Mouse (Mus musculus) adrenal gland, adult 8-10 months (tissue): ENCODE results near the gene Ablim1. TPM values are rescaled to one million over a fixed set of nuclear protein-coding genes. Genes with fewer than 3 reads are reported as not detected.
"Not testable (repeated sequence)": the region's sequence is repeated elsewhere in the genome, so short reads cannot be mapped to it uniquely, and the experiment has no call there.

Experiments
- DNase-seq: peaks from one replicate; pipeline ENCODE4 v3.0.0; 2022
- total RNA-seq, 4 experiments: library from RNA; stranded (reverse); gene quantifications; 2 replicates each; pipeline ENCODE4 v1.2.4; 2022

Gene Ablim1
- total RNA-seq, 4 experiments from 2014 or later, result 31.0 to 43.9 (median 33.1) TPM

DNA sequence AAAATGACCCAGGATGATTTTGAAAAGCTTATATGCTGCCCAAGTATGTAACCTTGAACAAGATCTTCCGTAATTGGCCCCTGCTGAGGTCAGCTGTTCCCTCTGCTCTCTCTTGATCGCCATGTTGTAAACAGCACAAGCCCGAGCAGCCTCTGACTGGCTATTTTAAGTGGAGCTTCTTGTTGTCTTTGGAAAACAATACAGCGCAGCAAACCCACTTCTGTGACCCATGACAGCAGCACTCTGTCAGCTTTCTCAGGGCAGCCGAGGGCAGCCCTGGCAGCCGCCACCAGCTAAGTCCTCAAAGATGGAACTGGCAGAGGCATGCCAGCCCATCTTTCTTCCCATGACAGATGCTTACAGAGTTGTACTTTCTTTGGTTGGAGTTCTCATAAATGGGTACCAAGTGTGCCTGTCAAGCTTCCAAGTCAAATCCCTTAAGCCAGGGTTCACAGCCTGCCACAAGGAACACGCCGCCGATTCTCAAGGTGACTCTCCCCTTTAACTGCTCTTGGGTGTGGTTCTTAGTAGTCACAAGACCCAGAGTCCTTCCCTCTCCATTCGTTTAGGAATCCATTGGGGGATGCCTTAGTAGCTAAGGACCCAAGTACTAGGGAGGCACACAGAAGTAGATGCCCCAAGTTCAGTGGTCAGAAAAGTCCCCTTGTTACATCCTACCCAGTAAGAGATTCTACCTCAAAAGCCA is 172.8 kb downstream of the Ablim1 start:
- DNase-seq, result no peak

DNA sequence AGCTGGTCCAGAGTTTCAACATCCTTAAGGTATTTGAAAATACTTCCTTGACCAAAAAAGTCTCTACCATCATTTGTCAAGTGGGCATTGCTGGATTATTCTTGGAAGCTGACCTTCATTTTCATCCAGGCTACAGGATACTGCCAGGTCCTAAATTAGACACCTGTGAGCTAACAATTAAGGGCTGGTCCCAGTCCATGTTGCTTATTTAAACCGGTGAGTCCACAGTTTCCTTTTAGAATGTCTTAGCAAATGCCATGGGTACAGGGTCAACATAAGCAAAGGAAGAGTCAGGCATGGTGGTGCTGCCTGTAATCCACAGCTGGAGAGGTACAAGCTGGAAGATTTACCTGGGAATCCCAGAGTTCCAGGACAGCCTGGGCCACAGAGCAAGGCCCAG is 173.8 kb downstream of the Ablim1 start:
- no peak for DNase-seq

DNA sequence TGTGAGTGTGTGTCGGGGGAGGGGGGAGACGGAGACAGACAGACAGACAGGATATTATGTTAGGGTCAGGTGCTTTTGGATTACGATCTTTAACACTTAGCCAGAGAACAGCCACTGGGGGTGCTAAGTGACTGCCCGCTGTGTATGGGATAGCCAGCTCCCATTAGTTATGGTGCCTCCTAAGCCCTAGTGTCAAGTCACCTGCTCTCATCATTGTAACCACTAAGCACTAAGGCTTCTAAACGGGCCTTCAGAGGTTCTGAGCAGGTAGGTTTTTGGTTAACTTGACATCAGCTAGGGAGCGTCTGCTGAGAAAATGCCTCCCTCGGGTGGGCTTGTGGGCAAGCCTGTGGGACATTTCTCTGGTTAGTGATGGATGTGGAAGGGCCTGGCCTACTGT is 174.6 kb downstream of the Ablim1 start:
- DNase-seq, result no peak

DNA sequence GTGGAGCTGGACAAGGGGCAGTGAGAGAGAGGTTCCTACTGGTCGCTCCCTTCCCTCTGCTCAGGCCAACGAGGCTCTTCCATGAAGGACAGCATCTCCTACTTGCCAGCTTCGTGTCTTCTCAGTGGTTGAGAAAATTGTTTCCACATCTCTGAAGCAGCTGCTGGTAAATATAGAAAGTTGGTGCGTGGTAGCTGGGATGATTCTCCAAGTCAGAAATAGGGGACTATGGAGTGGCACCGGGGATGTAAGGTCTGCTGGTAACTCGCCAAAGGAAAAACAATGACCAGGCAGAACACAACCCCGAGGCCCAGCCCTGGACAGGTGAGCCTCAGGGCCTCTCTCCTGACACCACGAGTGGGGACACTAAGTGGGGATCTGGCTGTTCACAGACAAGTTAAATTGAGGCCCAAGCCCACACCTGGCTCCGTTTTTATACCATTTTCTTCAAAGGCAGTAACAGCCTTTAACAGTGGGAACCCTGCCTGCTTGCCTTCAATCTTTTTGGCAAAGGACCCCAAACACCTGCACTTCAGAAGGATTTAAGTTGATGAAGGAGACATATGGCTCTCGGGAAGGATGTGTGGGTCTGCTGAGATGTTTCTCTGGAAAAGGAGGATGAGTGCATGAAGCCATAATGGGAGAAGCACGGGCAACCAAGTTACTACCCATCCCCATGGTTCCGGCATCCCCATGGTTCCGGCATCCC is 175.7 kb downstream of the Ablim1 start:
- no peak for DNase-seq

DNA sequence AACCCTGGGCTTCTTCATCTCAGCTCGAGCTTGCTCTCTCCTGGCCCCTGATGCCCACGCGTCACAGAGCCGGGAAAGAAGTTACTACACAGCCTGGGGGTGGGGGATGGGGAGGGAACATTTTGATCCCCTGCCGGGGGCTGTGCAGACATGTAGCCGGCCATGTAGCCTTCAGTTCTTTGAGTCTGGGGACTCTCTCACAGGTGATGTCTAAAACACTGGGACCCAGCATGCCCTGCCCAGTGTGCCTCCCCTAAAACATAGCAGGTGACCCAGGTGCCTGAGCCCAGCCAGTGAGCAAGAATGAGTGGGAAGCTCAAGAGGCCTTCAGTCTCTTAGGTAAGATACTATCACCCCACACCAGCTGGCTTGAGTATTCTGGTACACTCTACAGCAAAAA is 176.2 kb downstream of the Ablim1 start:
- no peak for DNase-seq

DNA sequence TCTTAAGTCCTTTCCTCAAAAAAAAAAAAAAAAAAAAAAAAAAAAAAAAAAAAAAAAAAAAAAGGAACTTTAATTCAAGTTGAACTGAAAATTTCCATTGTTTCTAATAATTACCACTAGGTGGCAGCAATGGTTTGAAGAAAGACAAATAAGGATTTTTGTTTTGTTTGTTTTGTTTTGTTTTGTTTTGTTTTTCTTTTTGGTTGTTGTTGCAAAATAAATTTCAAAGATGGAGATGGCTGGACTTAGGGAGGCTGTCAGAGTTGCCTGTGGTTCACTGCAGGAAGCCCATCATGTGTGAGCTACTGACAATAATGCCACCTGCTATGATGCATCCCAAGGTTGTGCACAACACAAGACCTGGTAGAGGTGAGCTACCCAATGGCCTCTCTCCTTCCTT is 176.7 kb downstream of the Ablim1 start:
- DNase-seq, result no peak

DNA sequence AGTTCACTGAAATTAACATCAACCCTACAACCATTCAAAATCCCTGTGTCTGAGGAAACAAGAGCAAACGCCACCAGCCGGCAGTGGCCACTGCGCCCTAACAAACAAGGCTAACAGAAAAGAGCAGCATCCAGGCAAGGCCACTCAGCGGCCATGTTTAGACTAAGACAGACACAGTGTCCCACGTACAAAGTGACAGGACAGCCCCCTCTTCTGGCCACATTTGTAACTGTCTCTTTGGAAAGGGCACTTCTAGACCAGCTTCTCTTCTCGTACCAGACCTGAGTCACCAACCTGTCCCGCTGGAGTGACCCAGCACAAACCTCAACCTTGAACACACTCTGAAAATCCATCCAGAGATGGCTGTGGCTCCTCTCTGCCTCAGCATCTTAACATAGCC is 178.5 kb downstream of the Ablim1 start:
- peak; percentile 74 for DNase-seq

DNA sequence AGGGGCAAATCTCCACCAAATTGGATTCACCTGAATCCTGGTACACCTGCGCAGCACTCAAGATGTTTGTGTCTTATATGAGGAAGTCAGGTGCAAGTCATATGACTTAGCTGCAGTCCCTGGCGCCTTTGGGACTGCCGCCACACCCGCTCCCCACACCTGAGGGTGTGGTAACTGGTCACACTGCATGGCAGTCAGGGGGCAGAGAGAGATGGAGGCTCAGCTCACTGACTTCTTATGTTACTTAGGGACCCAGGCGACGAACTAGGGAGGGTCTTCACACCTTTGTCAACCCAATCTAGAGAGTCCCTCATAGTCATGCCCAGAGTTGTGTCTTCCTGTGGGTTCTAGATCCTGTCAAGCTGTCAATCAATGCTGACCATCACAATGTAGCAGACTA is 179.1 kb downstream of the Ablim1 start:
- not testable (repeated sequence) for DNase-seq

DNA sequence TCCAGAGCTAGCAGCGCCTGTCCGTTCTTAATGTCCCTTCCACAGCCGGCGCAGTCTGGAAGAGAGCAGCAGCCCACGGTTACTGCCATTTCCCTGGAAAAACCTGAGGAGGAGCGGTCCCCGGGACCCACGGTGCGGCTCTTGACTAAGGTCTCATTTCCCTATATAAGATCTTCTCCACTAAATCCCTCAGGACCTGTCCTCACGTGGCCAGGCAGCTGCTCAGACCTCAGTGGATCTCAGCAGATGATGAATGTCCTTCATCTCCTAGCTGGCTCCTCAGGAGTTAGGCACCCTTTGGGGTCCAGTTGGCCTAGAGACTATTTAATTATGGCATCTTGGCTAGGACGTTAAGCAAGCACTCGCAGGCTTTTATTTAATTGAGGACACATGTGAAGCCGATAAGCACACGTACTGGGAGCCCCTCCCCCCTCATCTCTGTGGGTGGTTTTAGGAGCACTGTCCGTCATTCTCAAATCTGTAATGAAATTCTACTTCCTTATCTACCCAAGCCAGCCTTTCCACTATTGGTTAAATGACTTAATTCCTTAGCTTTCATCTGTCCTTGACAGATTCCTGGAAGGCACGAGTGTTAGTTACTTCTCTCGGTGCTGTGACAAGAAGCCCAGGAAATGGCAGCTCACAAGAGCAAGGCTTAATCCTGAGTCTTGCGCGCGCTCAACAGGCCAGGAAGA is 179.9 kb downstream of the Ablim1 start:
- DNase-seq, result no peak

DNA sequence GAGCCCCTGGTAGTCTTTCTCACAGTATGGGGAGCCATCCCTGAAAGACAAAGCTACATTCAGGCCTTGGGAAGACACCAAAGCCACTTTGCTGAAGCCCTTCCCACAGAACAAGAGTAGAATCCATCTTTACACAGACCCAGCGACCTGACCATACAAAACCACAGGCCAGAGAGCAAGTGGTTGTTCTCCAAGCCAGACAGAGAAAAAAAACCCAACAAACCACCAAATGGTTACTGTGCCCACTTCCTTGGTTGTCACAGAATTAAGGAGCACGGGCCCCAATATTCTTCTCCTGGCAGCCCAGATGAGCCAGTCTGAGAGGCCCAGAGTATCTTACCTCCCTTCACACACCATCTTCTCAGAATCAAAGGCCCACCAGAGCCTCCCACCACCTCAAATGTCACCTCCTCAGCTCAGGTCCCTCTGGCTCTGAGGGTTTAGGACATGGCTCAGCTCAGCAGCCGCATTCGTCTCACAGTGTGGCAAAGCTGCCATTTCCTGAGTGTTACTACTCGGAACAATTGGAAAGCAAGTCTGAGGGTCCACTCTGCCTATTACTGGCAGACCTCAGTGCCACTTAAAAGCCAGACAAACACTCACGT is 181.7 kb downstream of the Ablim1 start:
- no peak for DNase-seq

DNA sequence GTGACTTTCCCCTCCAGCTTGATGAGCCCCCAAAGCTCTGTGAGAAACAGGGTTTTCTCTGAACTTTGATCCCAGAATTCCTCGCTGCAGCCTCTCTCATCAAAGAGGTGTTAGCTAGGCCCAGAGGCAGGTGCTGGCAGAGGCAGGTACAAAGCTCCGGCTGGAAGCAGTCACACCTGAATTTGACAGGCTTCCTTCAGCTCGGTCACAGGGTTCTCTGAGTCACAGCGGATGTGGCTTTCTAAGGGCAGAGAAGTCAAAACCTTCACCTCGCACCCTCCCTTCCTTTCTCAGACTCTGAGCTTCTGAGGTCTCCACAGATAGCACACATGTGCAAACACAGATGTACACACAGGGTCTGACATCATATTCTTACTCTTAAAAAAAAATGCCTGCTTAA is 182.4 kb downstream of the Ablim1 start:
- no peak for DNase-seq

DNA sequence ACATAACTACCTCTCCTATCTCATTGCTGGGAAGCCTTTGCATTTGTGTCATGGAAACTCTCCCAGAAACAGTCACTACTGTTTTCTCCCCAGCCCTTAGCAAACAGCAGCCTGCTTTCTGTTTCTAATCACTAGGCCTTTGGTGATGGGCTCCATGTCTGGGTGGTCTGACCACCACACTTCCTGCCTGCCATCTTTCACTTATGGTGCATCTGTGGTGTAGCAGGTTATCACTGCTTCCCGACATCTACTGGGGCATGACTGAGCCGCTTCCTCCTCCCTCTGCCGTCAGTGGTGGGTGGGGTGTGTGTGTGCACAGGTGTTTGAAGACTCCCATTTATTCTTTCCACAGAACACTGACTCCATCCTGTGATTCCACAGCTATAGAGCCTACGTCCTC is 183.4 kb downstream of the Ablim1 start:
- DNase-seq, result no peak

DNA sequence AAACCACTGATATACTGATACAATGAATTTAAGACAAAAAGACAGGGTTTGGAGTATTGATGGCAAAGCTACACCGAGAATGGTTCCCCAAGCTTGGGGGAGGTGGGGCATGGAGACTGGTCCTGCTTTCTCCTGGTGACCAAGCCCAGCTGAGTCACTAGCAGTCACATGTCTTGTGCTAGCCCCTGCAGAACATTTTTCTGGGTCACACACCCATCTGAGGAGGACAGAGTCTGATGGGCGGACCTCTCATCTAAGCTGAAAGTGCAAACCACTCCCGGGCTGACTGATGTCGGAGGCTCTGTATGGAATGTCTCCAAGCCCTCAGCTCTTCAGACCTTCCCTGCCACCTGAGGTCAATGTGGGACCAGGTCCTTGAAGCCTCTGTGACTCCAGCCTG is 184.1 kb downstream of the Ablim1 start:
- no peak for DNase-seq

DNA sequence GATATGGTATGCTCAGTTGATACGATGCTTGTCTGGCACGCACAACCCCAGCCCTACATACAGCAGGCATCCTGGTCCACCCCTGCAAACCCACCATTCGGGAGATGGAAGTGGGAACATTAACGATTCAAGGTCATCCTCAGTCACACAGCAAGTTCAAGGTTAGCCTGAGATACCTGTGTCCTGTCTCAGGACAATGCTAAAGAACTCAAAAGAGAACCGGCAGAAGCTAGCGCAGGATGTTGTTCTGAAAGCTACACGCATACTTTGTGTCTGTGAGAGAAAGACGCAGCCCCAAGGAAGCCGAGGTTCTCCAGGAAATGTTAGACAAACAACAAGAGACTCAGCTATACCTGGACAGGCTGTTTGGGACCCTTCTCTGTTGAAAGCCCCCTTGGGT is 185.0 kb downstream of the Ablim1 start:
- DNase-seq, result no peak

DNA sequence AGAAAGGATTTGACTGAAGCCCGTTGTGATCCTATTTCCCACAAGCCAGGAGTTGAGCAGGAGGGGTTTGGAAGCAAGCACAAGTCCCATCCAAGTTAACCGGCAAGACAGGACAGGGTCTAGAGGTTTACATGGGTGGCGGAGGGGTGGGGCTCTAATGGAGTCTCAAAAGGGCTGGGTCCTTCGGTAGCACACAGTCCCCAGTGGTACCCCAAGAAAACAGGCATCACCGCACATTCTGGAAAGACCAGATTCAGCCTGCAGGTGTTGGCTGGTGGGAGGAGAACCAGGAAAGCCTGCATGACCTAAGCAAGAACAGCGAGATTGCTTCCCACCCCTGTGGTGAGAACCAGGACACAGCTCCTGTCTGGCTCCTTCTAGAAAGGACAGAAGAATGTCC is 186.7 kb downstream of the Ablim1 start:
- DNase-seq, result no peak

DNA sequence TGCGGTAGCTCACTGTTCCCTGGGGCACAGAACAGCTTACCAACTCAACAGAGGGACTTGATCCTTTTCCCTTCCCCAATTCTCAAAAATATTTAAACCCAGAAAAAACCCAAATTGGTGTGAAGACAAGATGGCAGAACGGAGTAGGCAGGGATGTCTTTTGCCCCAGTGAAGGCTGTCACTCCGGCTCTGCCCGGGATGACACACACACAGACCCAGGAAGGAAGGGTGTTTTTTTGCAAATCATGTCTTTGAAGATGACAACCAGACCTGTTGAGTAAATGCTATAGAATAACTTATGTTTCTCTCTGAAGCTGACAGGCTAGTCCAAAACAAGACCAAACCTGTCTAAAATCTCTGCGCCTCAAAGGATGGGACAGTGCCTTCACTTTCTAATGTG is 187.2 kb downstream of the Ablim1 start:
- DNase-seq, result no peak

DNA sequence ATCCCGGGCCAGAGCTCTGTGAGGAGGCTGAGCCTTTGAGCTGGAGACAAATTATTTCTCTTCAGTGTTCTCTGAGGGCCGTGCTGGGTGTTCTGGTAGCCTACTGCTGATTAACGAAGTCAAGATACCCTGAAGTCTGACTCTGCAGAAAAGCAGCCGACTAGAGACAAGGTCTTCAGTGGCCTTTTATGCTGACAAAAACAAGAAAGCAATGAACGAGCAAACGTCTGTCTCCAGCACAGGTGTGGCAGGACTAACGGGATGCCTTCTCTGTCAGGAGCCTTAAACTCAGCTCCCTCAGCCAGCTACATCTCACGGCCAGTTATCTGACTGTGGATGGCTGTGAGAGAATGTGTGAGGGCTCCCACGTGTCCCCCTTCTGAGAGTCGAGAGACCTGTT is 187.8 kb downstream of the Ablim1 start:
- DNase-seq, result no peak

DNA sequence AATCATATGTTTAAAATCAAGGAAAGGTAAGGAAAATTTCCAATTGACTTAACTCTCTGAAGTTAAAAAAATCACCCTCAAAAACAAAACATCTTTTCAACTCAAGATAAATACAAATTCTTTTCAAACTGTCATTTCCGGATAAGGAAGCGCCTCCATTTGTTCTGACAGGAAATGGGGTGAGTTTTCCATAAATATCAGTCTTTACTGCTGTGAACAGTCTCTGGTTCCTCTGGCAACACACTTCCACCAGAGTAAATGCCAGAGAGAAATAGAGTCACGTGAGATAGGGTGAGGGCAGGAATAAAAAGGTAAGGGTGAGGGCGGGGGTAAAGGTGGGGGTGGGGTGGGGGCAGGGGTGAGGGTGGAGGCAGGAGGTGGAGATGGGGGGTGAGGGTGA is 189.8 kb downstream of the Ablim1 start:
- DNase-seq, result no peak

DNA sequence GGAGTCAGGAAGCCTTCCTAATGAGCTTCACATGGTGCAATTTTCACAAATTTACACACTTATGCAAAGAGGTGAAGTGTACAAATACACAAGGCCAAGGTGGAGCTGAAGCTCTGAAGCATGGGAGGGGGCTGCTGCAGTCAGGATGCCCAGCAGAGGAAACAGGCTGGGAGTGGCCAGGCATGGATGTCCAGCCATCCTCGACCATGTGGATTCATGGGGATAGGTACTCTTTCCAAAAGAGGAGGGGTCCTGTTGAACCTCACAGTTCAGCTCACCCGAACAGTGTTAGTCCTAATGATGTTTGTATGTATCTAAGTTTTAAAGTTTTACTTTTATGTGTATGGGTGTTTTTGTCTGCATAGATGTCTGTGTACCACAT is 190.6 kb downstream of the Ablim1 start:
- no peak for DNase-seq

DNA sequence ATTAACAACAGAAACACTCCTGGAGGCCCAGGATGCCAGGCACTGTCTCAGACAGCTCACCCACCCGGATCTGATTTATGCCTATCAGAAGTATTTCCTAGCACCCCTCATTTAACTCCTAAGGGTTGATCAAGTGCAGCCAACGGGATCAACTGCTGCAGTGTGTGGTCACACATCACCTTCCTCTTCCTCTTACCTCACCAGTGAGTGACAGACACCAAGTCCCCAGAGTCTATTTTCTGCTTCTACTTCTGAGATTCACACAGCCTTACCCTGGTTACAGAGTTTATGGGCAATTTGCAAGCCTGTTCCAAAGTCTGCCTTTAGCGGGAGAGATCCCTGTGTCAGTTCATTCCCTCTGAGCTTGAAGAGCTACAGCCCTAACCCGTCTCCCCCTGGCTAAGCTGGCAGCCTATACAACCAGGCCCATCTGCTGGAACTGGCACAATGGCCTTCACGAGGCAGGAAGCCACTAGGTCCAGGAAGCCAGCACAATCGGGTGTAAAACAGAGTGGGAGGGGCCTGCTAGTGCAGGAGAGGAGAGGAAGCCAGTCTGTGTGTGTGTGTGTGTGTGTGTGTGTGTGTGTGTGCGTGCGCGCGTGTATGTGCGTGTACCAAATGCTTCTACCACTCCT is 191.1 kb downstream of the Ablim1 start:
- DNase-seq, result peak; percentile 54

DNA sequence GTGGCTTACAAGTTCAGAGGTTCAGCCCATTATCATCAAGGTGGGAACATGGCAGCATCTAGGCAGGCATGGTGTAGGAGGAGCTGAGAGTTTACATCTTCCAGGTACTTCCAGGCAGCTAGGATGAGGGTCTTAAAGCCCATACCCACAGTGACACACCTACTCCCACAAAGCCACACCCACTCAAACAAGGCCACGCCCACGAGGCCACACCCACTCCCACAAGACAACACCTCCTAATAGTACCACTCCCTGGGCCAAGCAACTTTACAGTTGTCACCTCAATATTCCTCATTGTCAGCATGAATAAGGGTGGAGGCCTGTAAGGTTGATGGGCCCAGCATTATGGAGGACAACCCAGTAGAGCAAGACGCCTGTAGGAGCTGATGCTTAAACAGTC is 192.5 kb downstream of the Ablim1 start:
- no peak for DNase-seq

DNA sequence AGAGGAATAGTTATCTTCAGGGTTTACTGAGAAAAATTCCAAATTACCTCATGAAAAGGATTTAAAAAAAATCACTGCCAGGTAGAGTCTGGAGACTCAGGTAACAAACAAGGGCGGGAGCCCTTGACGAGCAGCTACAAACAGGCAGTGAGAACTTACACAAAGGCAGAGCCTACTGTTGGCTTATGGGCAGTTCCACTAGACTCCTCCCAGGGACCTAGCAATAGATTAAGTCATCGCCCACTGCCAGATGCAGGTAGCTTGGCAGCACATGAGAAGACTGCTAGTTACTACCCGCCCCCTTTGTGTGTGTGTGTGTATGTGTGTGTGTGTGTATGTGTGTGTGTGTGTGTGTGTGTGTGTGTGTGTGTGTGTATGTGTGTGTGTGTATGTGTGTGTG is 193.7 kb downstream of the Ablim1 start:
- no peak for DNase-seq

DNA sequence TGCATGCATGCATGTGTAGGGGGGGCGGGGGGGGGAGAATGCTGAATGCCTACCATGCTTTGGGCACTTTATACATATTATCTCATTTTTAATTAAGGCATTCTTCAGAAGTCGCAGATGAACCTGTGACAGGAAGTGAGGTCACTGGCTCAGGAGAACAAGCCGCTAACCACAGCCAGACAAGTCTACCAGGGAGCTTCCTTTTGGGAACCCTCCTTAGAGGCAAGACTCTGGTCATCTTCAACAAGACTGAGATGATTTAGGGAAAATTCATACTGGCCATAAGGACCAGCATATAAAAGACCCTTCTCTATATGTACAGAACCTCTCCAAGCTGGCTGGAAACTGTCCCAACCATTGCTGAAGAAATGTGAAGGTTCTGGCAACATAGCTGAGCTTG is 195.1 kb downstream of the Ablim1 start:
- DNase-seq, result no peak
